Mouse (Mus musculus): Measurements from ENCODE around the gene Cenpc1.

Gene Cenpc1

DNA sequence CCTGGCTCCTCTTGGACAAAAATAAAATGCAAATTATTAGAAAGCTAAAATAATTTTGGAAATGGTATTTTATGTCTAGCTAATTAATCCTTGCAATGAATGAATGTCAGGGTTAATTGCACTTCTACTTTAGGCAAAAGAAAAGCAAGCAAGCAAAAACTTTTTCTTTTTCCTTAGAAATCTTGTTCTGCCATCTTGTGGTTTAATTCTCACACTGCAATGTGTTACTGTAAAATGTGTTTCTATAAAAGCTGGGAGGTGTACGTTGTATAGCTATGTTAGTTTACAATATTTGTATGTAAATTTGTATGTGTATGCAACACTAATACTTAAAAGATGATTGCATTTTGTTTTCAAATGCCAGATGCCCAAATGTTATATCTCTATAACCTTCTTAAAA lies 70.8 kb downstream of the Cenpc1 start:
- no peak for DNase-seq (ENCODE audit: low spot score)

DNA sequence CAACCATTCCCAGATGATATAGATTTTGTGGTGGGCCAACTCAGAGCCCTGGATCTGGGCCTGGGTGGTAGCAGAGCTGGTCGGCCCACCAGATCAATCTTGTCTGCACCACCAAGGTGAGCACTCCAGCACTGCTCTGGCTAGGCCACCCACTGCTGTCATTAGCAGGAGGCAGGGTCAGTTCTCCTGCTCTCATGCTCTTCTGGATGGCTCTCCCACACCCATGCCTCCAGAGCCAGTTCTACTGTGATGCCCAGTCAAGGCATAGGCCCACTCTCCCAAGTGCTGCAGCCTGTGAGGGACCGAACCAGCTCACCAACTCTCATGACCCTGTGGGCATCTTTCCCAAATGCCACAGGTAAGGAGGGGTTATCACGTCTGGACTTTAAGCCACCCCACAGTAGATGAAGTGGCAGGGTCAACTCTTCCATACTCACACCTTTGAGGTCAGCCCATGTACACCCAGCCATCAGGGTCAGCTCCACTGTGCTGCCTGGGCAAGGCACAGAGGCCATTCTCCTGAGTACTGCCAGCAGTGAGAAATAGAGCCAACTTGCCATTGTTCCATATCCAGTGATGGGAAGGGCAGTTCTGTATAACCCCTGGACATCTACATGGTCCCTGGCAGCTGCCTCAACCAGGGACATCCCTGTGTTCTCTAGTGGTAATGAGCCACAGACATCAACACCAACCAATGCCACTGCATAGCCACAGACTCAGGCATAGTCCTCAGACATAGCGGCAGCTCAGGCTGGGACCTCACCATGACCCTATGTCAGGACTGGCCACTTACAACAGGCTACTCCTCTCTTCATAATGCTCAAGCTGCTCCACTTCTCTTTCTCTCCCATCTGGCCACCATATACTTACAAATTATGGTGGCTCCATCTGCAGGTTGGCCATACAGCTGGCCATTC lies 72.3 kb downstream of the Cenpc1 start:
- DNase-seq (ENCODE audit: low spot score) = no peak

DNA sequence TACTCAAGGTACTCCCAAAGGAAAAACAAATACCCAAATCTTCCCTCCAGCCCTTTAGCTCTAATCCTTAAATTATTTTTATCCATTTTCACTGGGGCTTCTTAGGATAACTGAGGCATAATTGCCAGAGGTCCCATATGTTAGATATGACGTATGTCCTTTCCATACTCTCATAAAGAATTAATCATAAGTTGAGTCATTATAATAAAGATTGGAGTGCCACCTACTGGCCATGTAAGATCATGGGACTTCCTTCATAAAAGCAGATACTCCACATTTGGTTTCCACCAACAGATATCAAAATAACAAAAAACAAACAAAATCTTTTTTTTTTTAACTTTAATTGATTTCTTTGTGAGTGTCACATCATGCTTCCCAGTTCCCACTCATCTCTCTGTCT lies 73.3 kb downstream of the Cenpc1 start:
- no peak for DNase-seq (ENCODE audit: low spot score)

DNA sequence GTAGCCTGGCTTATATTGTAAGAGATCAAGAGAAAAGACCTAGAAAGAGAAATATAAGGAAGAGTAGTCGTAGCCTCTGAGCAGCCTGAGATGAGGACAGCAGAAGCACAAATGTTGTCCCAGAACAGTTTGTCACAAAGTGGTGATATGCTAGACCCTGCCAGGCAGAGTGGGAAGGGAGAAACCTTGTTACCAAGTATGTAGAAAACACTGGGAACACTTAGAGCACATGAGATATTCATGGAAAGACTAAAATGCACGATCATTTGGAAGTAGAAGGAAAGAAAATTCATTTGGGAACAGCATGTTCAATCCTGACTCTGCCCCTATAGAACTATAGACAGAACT lies 77.9 kb downstream of the Cenpc1 start:
- no peak for DNase-seq (ENCODE audit: low spot score)

DNA sequence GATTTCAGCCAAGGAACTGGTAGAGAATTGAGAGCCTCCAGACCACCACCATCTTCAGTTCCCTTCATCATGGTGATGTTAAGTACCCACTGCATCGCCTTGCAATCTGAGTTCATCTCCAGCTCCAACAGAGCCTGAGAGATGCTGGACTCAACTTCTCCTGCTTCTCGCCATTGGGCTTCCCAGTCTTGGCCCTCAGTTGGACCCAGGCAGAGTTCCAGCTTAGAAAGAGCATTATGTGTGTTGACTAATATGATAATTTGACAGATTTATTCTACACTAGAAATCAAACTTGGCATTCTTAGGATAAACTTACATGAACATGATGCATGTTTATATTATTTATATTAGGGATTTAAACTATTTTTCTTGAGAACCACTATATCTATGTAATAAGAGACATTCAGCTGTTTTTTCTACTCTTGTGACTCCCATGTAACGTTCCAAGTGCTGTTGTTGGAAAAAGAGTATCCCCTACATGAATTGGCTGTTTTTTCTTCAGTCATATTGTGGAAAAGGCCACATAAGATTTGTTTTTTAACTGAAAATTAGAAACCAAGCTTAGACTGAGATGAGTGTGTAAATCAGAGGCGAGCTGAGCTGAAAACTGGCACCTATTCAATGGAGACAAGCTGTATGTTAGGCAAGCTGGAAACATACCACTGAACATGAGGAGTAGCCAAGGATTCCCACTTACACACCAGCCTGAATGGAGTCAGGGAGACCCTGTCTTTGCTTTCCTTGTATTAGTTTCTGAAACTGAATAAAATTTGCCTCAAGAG lies 78.5 kb downstream of the Cenpc1 start:
- no peak for DNase-seq (ENCODE audit: low spot score)

DNA sequence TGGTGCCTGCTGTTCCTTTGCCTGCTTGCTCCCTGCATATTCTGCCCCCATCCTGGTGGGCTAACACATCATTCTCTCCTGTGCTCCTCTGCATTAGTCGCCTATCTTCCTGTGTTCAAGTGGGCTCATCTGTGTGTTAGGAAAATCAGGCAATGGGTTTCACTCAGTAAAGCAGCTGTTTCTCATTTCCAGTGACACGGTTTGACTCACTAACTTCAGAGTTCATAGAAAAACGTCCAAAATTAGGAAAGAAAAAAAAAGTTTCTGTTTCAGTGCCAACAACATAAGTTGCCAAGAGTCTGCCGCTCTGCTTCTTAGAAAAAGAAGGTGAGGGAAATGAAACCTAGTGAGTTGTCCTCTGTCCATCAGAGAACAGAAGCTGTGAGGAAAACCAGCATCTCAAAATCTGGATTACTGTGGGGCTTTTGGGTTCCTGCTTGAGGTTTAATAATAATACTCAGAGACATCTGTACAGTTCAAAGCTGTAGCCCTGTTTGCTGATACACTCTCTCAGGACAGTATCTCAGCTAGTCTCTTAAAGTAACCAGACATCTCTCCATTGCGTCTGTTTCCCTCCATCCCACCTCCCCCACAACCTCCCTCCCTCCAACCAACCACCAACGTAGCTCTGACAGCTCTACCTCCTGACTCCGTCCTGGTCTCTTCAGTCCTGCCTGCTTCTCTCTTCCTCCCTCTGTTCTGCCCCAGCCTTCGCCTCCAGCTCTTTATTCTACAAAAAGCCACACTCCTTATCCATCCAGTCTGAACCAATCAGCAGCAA lies 87.5 kb downstream of the Cenpc1 start:
- DNase-seq (ENCODE audit: low spot score) = no peak

DNA sequence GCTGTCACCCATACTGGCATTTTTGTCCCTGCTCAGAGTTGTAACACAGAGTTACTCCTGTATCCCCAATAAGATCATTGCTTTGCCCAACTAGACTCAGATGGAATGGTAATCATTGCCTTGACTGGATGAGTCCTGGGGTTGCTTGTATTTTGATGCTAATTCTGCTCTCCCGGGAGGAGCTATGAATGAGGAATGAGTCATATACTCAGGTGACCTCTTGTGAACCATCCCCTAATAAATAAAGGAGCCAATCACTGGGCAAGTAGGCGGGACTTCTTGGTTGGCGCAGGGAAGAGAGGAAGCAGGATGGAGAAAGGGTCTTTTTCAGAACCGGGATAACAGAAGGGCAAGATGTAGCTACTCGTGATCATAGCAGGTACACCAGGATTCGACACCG lies 102.6 kb downstream of the Cenpc1 start:
- DNase-seq (ENCODE audit: low spot score) = no peak

All from testis, postnatal 10 days (tissue).